Mouse (Mus musculus): Measurements from ENCODE around the gene Rpl11. TPM values are rescaled to one million over a fixed set of nuclear protein-coding genes. Genes with fewer than 3 reads are reported as not detected.

Rpl11 gene
- polyA plus RNA-seq, 1 experiment = 148 TPM

- H3K36me3 ChIP-seq (ENCODE audit: control insufficient read depth) = peaks cover 33% of the 10 kb centered on the region
- TF ChIP-seq GATA1 (IDR thresholded peaks at IDR 0.05; ENCODE audit: low read length) = no peak
- no peak for TF ChIP-seq TAL1 (IDR thresholded peaks at IDR 0.05; ENCODE audit: low read length)
- H3K4me1 ChIP-seq (ENCODE audit: control insufficient read depth) = peaks cover 43% of the 10 kb centered on the region
- H3K27me3 ChIP-seq (ENCODE audit: control insufficient read depth) = no peaks in the 10 kb centered on the region
- H3K4me3 ChIP-seq (replicated peaks) = peak overlapping the region; percentile 100
- H3K9me3 ChIP-seq (ENCODE audit: control insufficient read depth, low read length) = no peaks in the 10 kb centered on the region
These were observed 32.3 kb downstream of the Rpl11 start for GRCm38 (mm10) chr4:136020743-136021548.

- H3K4me1 ChIP-seq (ENCODE audit: control insufficient read depth) = peaks cover 43% of the 10 kb centered on the region
- H3K9me3 ChIP-seq (ENCODE audit: control insufficient read depth, low read length) = no peaks in the 10 kb centered on the region
- H3K27me3 ChIP-seq (ENCODE audit: control insufficient read depth) = no peaks in the 10 kb centered on the region
- no peak overlapping the region for H3K4me3 ChIP-seq (replicated peaks)
- TF ChIP-seq TAL1 (IDR thresholded peaks at IDR 0.05; ENCODE audit: low read length) = no peak
- no peak for TF ChIP-seq GATA1 (IDR thresholded peaks at IDR 0.05; ENCODE audit: low read length)
- peaks cover 78% of the 10 kb centered on the region for H3K36me3 ChIP-seq (ENCODE audit: control insufficient read depth)
These were observed 37.1 kb downstream of the Rpl11 start for GRCm38 (mm10) chr4:136016059-136016602.

DNA sequence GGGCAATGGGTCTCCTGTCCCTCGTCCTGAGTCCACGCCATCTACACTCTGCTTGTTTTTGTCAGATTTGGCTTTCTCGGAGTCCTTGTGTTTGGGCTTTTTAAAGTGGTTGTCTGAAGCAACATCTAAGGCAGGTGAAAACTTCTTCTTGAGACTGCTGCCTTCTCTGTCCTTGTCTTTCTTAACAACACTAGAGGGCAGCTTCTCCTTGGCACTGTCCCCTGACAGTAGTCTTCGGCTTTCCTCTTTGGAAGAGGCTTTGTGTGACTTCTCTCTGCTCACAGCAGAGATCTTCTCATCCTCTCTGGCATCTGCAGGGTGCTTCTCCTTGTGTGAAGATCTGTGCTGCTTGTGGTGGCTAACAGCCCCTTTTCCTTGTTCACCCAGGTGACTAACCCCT lies 42.6 kb downstream of the Rpl11 start:
- peaks cover 95% of the 10 kb centered on the region for H3K36me3 ChIP-seq (ENCODE audit: control insufficient read depth)
- H3K9me3 ChIP-seq (ENCODE audit: control insufficient read depth, low read length) = no peaks in the 10 kb centered on the region
- no peak for TF ChIP-seq GATA1 (IDR thresholded peaks at IDR 0.05; ENCODE audit: low read length)
- TF ChIP-seq TAL1 (IDR thresholded peaks at IDR 0.05; ENCODE audit: low read length) = no peak
- H3K4me1 ChIP-seq (ENCODE audit: control insufficient read depth) = peaks cover 8% of the 10 kb centered on the region
- no peak overlapping the region for H3K4me3 ChIP-seq (replicated peaks)
- no peaks in the 10 kb centered on the region for H3K27me3 ChIP-seq (ENCODE audit: control insufficient read depth)

- Histone ChIP-seq H3K9me3 (ENCODE audit: control insufficient read depth, low read length) (no peaks in the 10 kb centered on the region), H3K36me3 (ENCODE audit: control insufficient read depth) (peaks cover 95% of the 10 kb centered on the region), H3K27me3 (ENCODE audit: control insufficient read depth) (no peaks in the 10 kb centered on the region), H3K4me1 (ENCODE audit: control insufficient read depth) (peaks cover 4% of the 10 kb centered on the region), H3K4me3 (replicated peaks) (no peak overlapping the region)
- TF ChIP-seq GATA1 (IDR thresholded peaks at IDR 0.05; ENCODE audit: low read length) (no peak), TAL1 (IDR thresholded peaks at IDR 0.05; ENCODE audit: low read length) (no peak)
These were observed 44.3 kb downstream of the Rpl11 start for GRCm38 (mm10) chr4:136008782-136009447.

DNA sequence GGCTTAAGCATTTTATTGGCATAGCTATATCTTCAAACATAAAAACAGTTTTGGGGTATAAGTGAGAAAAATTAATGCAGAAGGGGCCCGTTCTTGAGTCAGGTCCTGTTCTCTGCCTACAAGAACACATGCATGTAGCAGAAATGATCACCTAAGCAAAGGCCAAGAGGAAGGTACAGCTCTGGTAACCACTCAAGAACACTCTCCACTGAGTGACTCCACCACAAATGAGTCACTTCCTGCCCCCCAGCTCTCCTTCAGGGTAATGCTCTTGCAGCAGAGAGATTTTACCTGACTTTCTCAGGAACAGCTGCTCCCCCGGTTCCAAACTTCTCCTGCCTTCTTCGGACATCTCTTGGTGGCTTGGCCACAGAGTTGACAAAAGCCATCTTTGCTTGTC lies 46.4 kb downstream of the Rpl11 start:
- Histone ChIP-seq H3K27me3 (ENCODE audit: control insufficient read depth) (no peaks in the 10 kb centered on the region), H3K4me3 (replicated peaks) (no peak overlapping the region), H3K4me1 (ENCODE audit: control insufficient read depth) (peaks cover 4% of the 10 kb centered on the region), H3K36me3 (ENCODE audit: control insufficient read depth) (peaks cover 96% of the 10 kb centered on the region), H3K9me3 (ENCODE audit: control insufficient read depth, low read length) (no peaks in the 10 kb centered on the region)
- TF ChIP-seq TAL1 (IDR thresholded peaks at IDR 0.05; ENCODE audit: low read length) (no peak), GATA1 (IDR thresholded peaks at IDR 0.05; ENCODE audit: low read length) (no peak)

GRCm38 (mm10) chr4:136004921-136005320 lies 48.3 kb downstream of the Rpl11 start:
- Histone ChIP-seq H3K9me3 (ENCODE audit: control insufficient read depth, low read length) (no peaks in the 10 kb centered on the region), H3K36me3 (ENCODE audit: control insufficient read depth) (peaks cover 84% of the 10 kb centered on the region), H3K4me1 (ENCODE audit: control insufficient read depth) (no peaks in the 10 kb centered on the region), H3K27me3 (ENCODE audit: control insufficient read depth) (no peaks in the 10 kb centered on the region), H3K4me3 (replicated peaks) (no peak overlapping the region)
- no peak for TF ChIP-seq TAL1 (IDR thresholded peaks at IDR 0.05; ENCODE audit: low read length)
- no peak for TF ChIP-seq GATA1 (IDR thresholded peaks at IDR 0.05; ENCODE audit: low read length)

DNA sequence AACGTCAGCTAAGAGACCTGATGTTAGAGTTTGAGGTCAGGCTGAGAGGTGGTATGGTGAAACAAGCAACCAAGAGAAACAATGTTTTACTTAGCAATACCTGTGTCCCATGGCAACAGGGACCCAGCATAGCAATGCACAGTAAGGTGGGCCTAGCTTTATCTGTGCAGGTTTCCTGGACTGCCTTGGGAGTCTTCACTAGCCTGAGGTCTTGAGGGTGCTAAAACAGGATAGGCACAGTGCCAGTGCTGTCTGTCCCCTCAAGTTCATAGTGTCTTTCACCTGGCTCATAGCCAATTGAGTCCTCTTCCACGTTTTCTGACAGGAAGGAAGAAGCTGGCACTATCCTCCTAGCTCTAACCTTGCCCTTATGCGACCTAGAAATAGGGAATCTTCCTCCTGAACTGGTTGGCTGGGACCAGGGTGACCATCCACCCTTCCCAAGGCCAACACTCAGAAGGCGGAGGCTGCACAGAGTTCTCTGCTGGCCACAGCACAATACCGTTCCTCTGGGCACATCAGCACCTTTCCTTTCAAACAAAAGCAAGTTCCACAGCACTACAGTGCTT lies 49.0 kb downstream of the Rpl11 start:
- Histone ChIP-seq H3K4me1 (ENCODE audit: control insufficient read depth) (no peaks in the 10 kb centered on the region), H3K27me3 (ENCODE audit: control insufficient read depth) (no peaks in the 10 kb centered on the region), H3K9me3 (ENCODE audit: control insufficient read depth, low read length) (no peaks in the 10 kb centered on the region), H3K4me3 (replicated peaks) (no peak overlapping the region), H3K36me3 (ENCODE audit: control insufficient read depth) (peaks cover 77% of the 10 kb centered on the region)
- TF ChIP-seq GATA1 (IDR thresholded peaks at IDR 0.05; ENCODE audit: low read length) = no peak
- no peak for TF ChIP-seq TAL1 (IDR thresholded peaks at IDR 0.05; ENCODE audit: low read length)

GRCm38 (mm10) chr4:135995118-135995517 lies 58.1 kb downstream of the Rpl11 start:
- Histone ChIP-seq H3K4me3 (replicated peaks) (no peak overlapping the region), H3K27me3 (ENCODE audit: control insufficient read depth) (no peaks in the 10 kb centered on the region), H3K9me3 (ENCODE audit: control insufficient read depth, low read length) (peaks cover 12% of the 10 kb centered on the region), H3K36me3 (ENCODE audit: control insufficient read depth) (no peaks in the 10 kb centered on the region), H3K4me1 (ENCODE audit: control insufficient read depth) (peaks cover 11% of the 10 kb centered on the region)
- no peak for TF ChIP-seq GATA1 (IDR thresholded peaks at IDR 0.05; ENCODE audit: low read length)
- no peak for TF ChIP-seq TAL1 (IDR thresholded peaks at IDR 0.05; ENCODE audit: low read length)

GRCm38 (mm10) chr4:135993941-135994340 lies 59.3 kb downstream of the Rpl11 start:
- Histone ChIP-seq H3K4me3 (replicated peaks) (no peak overlapping the region), H3K9me3 (ENCODE audit: control insufficient read depth, low read length) (peaks cover 12% of the 10 kb centered on the region), H3K27me3 (ENCODE audit: control insufficient read depth) (no peaks in the 10 kb centered on the region), H3K36me3 (ENCODE audit: control insufficient read depth) (no peaks in the 10 kb centered on the region), H3K4me1 (ENCODE audit: control insufficient read depth) (peaks cover 13% of the 10 kb centered on the region)
- no peak for TF ChIP-seq GATA1 (IDR thresholded peaks at IDR 0.05; ENCODE audit: low read length)
- TF ChIP-seq TAL1 (IDR thresholded peaks at IDR 0.05; ENCODE audit: low read length) = no peak
